23 mouse cellular contexts compared by ENCODE assay signal in the genomic region with DNA sequence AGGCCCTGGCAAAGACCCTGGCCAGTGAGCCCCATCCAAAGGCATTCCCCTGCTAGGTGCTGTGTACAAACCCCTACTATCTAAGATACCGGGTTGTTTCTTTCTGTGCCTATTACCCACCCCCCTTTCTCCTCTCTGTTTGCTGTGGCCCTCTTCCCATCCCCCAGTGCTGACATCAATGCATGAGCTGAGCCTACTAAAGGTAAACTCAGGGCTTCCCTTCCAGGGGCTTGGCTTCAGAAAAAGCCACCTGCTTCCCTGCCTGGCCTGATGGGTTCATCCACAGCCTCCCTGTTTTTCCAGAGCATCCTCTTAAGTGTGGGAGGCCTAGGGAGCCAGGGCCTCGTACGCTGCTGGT. TPM values are rescaled to one million over a fixed set of nuclear protein-coding genes. Genes with fewer than 3 reads are reported as not detected.
DNase-seq lines count a peak whose midpoint lies in the region; ATAC-seq and TF ChIP-seq lines count a peak whose summit lies in the region.
"Had no signal": no experiment of that assay in that cellular context is flagged by ENCODE, and none has a peak within 500 bp of the region (broad histone marks: within the 10 kb centered on the region; RNA-seq: fewer than 3 reads in every experiment).

No protein-coding gene starts in this region.

- peaks cover 9% of the 10 kb centered on the region; the same call in 1 of the 2 replicates for H3K27me3 ChIP-seq in heart, embryonic 10.5 days (ENCODE audit: insufficient read depth, poor library complexity, severe bottlenecking)
- H3K27me3 ChIP-seq in lung, embryonic 15.5 days = peaks cover 24% of the 10 kb centered on the region; the same call in 1 of the 2 replicates
- H3K27me3 ChIP-seq in lung, postnatal 0 days (replicated peaks; ENCODE audit: insufficient read depth, low read length) = no peaks in the 10 kb centered on the region
- H3K27me3 ChIP-seq: embryonic facial prominence, embryonic 12.5 days; forebrain, embryonic 15.5 days had no signal

- H3K9me3 ChIP-seq in heart, embryonic 10.5 days = no peaks in the 10 kb centered on the region
- H3K9me3 ChIP-seq in lung, embryonic 15.5 days = no peaks in the 10 kb centered on the region
- no peaks in the 10 kb centered on the region for H3K9me3 ChIP-seq in lung, postnatal 0 days (ENCODE audit: low read length)
- H3K9me3 ChIP-seq: embryonic facial prominence, embryonic 10.5 days; embryonic facial prominence, embryonic 12.5 days; forebrain, embryonic 13.5 days; forebrain, embryonic 15.5 days; G1E had no signal

- no peaks in the 10 kb centered on the region for H3K36me3 ChIP-seq in heart, embryonic 10.5 days
- no peaks in the 10 kb centered on the region for H3K36me3 ChIP-seq in lung, embryonic 15.5 days
- no peaks in the 10 kb centered on the region for H3K36me3 ChIP-seq in lung, postnatal 0 days (ENCODE audit: insufficient read depth, low read length)
- H3K36me3 ChIP-seq: embryonic facial prominence, embryonic 10.5 days; embryonic facial prominence, embryonic 12.5 days; forebrain, embryonic 15.5 days; G1E had no signal

- peak; percentile 33; the same call in 1 of the 2 replicates for ATAC-seq in lung, embryonic 15.5 days (ENCODE audit: borderline replicate concordance, extremely low read depth, low FRiP score, low TSS enrichment)
- peak; percentile 55 for ATAC-seq in lung, postnatal 0 days
- ATAC-seq: activated CD4-positive, CD25-positive, alpha-beta regulatory T cell, adult 4 months; CD4-positive, CD25-positive, alpha-beta regulatory T cell, adult 4 months; forebrain, embryonic 13.5 days; forebrain, embryonic 15.5 days; Patski had no signal

- WGBS in heart, embryonic 10.5 days = 80% methylated on average over 3 of the region's 3 CpGs
- 49% methylated on average over 3 of the region's 3 CpGs for WGBS in lung, embryonic 15.5 days
- 64% methylated on average over 3 of the region's 3 CpGs for WGBS in lung, adult 2 months
- 47% methylated on average over 3 of the region's 3 CpGs for WGBS in lung, postnatal 0 days

- no peak overlapping the region for H3K4me3 ChIP-seq in heart, embryonic 10.5 days
- H3K4me3 ChIP-seq in lung, embryonic 15.5 days = no peak overlapping the region
- no peak overlapping the region for H3K4me3 ChIP-seq in lung, adult 2 months (replicated peaks; ENCODE audit: extremely low read depth, low read depth, low read length)
- H3K4me3 ChIP-seq in lung, postnatal 0 days (ENCODE audit: low read depth, low read length) = no peak overlapping the region
- H3K4me3 ChIP-seq: embryonic facial prominence, embryonic 10.5 days; embryonic facial prominence, embryonic 12.5 days; forebrain, embryonic 13.5 days; forebrain, embryonic 15.5 days had no signal

- H3K9ac ChIP-seq in lung, embryonic 15.5 days = no peak overlapping the region
- H3K9ac ChIP-seq in lung, postnatal 0 days (replicated peaks; ENCODE audit: low read depth) = no peak overlapping the region
- H3K9ac ChIP-seq: embryonic facial prominence, embryonic 12.5 days; forebrain, embryonic 13.5 days; forebrain, embryonic 15.5 days had no signal

- no peak for TF ChIP-seq CTCF in lung, adult 2 months (IDR thresholded peaks at IDR 0.05; ENCODE audit: insufficient read depth, low read length)
- no peak for TF ChIP-seq CTCF in lung, postnatal 0 days (IDR thresholded peaks at IDR 0.05)

- no peak for TF ChIP-seq POLR2A in lung, adult 2 months (IDR thresholded peaks at IDR 0.05; ENCODE audit: borderline replicate concordance, extremely low read depth, low read depth, low read length)

- no peak for TF ChIP-seq EP300 in lung, postnatal 0 days (IDR thresholded peaks at IDR 0.05)

- no peak overlapping the region for H3K27ac ChIP-seq in heart, embryonic 10.5 days
- peak overlapping the region; percentile 30; the same call in 1 of the 2 replicates for H3K27ac ChIP-seq in lung, embryonic 15.5 days
- no peak overlapping the region for H3K27ac ChIP-seq in lung, postnatal 0 days (ENCODE audit: low read length)
- H3K27ac ChIP-seq: embryonic facial prominence, embryonic 10.5 days; embryonic facial prominence, embryonic 12.5 days; forebrain, embryonic 13.5 days; forebrain, embryonic 15.5 days had no signal

- H3K4me2 ChIP-seq in lung, embryonic 15.5 days = no peak overlapping the region
- no peak overlapping the region for H3K4me2 ChIP-seq in lung, postnatal 0 days (replicated peaks; ENCODE audit: low read depth, low read length)
- H3K4me2 ChIP-seq: embryonic facial prominence, embryonic 12.5 days; forebrain, embryonic 13.5 days; forebrain, embryonic 15.5 days had no signal

- peaks cover 2% of the 10 kb centered on the region for H3K4me1 ChIP-seq in heart, embryonic 10.5 days
- peaks cover 18% of the 10 kb centered on the region for H3K4me1 ChIP-seq in lung, embryonic 15.5 days
- no peaks in the 10 kb centered on the region for H3K4me1 ChIP-seq in lung, adult 2 months (ENCODE audit: control insufficient read depth, insufficient read depth, low read length)
- H3K4me1 ChIP-seq in lung, postnatal 0 days (ENCODE audit: insufficient read depth, low read depth, low read length) = no peaks in the 10 kb centered on the region
- H3K4me1 ChIP-seq: embryonic facial prominence, embryonic 12.5 days had no signal

- DNase-seq in heart, adult 11 months = peak; percentile 61
- DNase-seq in heart, embryonic 10.5 days (ENCODE audit: low spot score) = no peak
- DNase-seq in lung, adult 2 months = no peak
- DNase-seq in lung, postnatal 0 days (ENCODE audit: low spot score) = no peak
- no peak for DNase-seq in lung, postnatal 10 days
- DNase-seq: adrenal gland, adult 8-10 months; adrenal gland, postnatal 14 days; adrenal gland, postnatal 36 days; B cell, adult 2 months; cerebellum, adult 11-12 months; cerebellum, adult 2 months; cerebellum, adult 9-10 months; cerebellum, postnatal 10 days; cerebellum, postnatal 25 days had no signal

RNA-seq across cellular contexts. Expression of a gene that starts 42.1 kb away (rescaled TPM):
- 0.09 and 0.18 TPM in 2 replicates for polyA plus RNA-seq in heart, embryonic 10.5 days (2016; fragmentation: Nextera tagmentation; extraction: Ambion mirVana)
- 0.04 and 0.14 TPM in 2 replicates for polyA plus RNA-seq in lung, embryonic 15.5 days (2015; fragmentation: Nextera tagmentation; extraction: Ambion mirVana)
- 0.50 and 1.1 TPM in 2 replicates for polyA plus RNA-seq in lung, adult 2 months (2012; rRNA removed)
- polyA plus RNA-seq in lung, postnatal 0 days (2015; fragmentation: Nextera tagmentation; extraction: Ambion mirVana) = 0.02 TPM in 1 of 2 replicates, not detected in the other
- polyA plus RNA-seq: activated CD4-positive, CD25-positive, alpha-beta regulatory T cell, adult 4 months; CD4-positive, CD25-positive, alpha-beta regulatory T cell, adult 4 months; G1E; Patski had no signal
